Mouse (Mus musculus) urinary bladder, postnatal 0 days (tissue): ENCODE measurements around the gene Zc3h4. TPM values are rescaled to one million over a fixed set of nuclear protein-coding genes. Genes with fewer than 3 reads are reported as not detected.

ENCODE experiments used
- polyA plus RNA-seq: library from polyadenylated mRNA; unstranded; fragments of >200 nt; fragmentation: Nextera tagmentation; extraction: Ambion mirVana; gene quantifications from 2 replicates; pipeline ENCODE4 v1.2.1, GENCODE M21; 2015

Gene Zc3h4
- polyA plus RNA-seq, result 6.7 and 7.0 TPM in 2 replicates

GRCm38 (mm10) chr7:16400689-16401611 is at the start of gene Zc3h4:
Gene Zc3h4, plus strand, starts transcription at chr7:16400910.

GRCm38 (mm10) chr7:16387160-16388041 is 13.3 kb upstream of the Zc3h4 start, which contains the start of gene Sae1:
Gene Sae1, minus strand, starts transcription at chr7:16387806.

GRCm38 (mm10) chr7:16452587-16453073 is 51.9 kb downstream of the Zc3h4 start, which contains the start of gene Tmem160:
Gene Tmem160, plus strand, starts transcription at chr7:16452779.

GRCm38 (mm10) chr7:16477628-16478027 is 76.9 kb downstream of the Zc3h4 start, which contains the start of gene Npas1:
Gene Npas1, minus strand, starts transcription at chr7:16477728.

Other genes starting within 250 kb of the Zc3h4 start
- 21.0 and 23.5 TPM in 2 replicates for gene Meis3, start 225.8 kb upstream of the Zc3h4 start, polyA plus RNA-seq
- gene Dhx34, start 178.9 kb upstream of the Zc3h4 start, polyA plus RNA-seq, result 6.5 and 8.6 TPM in 2 replicates
- 0.46 and 0.77 TPM in 2 replicates for gene C5ar2, start 156.8 kb upstream of the Zc3h4 start, polyA plus RNA-seq
- gene C5ar1, start 141.4 kb upstream of the Zc3h4 start, polyA plus RNA-seq, result 14.5 and 29.6 TPM in 2 replicates
- gene Inafm1, start 127.3 kb upstream of the Zc3h4 start, polyA plus RNA-seq, result 14.6 and 17.1 TPM in 2 replicates
- gene Ccdc9, start 114.1 kb upstream of the Zc3h4 start, polyA plus RNA-seq, result 8.4 and 9.7 TPM in 2 replicates
- 3.0 and 3.7 TPM in 2 replicates for gene Bbc3, start 92.5 kb upstream of the Zc3h4 start, polyA plus RNA-seq
- gene Sae1, start 13.1 kb upstream of the Zc3h4 start, polyA plus RNA-seq, result 145 and 166 TPM in 2 replicates
- gene Tmem160, start 51.9 kb downstream of the Zc3h4 start, polyA plus RNA-seq, result 76.6 and 78.8 TPM in 2 replicates
- gene Npas1, start 76.8 kb downstream of the Zc3h4 start, polyA plus RNA-seq, result 0.17 and 0.27 TPM in 2 replicates
- gene Arhgap35, start 214.1 kb downstream of the Zc3h4 start, polyA plus RNA-seq, result 6.3 and 7.7 TPM in 2 replicates